Mouse (Mus musculus): ENCODE results near the gene Gm21190. TPM values are rescaled to one million over a fixed set of nuclear protein-coding genes. Genes with fewer than 3 reads are reported as not detected.
"Not testable (repeated sequence)": the region's sequence is repeated elsewhere in the genome, so short reads cannot be mapped to it uniquely, and the experiment has no call there.

Gene Gm21190
- total RNA-seq, 2 experiments from 2014 or later: not detected

DNA sequence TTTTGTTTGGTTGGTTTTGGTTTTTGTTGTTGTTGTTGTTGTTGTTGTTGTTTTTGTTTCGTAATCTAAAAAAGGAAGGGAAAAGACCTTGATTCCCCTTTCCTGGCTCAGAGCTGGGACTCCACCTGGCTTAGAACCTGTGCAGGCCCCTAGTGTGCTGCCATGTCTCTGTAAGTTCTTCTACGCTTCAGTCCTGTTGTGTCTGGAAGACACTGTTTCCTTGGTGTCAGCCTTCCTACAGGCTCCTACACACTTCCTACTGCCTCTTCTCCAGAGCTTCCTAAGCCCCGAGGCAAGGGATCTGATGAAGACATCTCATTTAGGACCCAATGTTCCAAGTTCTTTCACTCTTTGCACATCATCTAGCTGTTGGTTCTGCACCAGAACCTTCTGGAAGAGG, 30.7 kb downstream of the Gm21190 start:
- DNase-seq; intact Hi-C loops (cut with DNase I): not testable (repeated sequence)

DNA sequence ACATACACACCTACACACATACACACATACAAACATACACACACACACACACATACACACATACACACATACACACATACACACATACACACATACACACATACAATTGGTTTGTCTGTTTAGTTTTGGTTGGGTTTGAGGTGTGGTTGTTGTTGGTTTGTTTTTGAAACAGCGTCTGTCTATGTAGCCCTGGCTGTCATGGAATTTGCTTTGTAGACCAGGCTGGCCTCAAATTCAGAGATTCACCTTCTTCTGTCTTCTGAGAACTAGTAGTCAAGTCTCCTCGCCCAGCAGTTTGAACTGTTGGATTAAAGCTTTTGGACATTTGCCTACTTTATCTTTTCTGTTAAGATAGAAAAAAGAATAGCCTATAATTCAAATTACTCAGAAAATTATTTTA, 38.1 kb downstream of the Gm21190 start:
- intact Hi-C loops (cut with DNase I); DNase-seq: not testable (repeated sequence)

DNA sequence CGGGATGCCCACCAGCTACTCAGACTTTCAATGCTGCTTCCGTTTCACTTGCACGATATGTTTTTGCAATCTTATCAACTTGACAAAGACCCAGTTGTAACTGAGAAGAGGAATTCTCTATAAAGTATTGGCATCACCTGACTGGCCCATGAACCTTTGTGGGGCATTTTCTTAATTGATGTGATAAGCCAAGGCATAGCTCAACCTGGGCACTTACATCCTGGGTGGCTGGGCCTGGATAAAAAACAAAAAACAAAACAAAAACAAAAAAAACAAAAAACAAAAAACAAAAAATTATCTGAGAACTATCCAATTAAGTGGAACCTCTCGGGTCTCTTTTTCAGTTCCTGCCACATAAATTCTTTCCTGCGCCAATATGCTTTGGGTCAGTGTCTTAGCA, 40.3 kb downstream of the Gm21190 start:
- intact Hi-C loops (cut with DNase I): no loop called here
- DNase-seq: no peak

DNA sequence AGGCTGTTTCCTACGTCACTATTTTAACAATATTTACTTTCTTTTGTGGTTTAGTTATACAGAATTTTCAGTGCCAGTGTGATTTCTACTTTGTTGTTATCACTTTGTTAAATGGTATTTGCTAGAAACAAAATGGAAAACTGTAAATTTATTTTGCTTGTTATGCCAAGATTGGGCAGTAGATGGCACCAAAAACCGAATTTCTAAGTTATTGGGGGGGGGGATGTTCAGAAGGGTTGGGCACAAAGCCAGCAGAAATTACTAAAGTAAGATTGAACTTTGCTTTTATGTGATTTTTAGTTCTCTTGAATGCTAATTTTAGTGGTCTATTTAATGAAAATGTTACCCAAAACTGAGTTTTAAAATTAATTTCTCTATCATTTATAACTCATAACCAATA, 44.4 kb downstream of the Gm21190 start:
- intact Hi-C loops (cut with DNase I): not testable (repeated sequence)

DNA sequence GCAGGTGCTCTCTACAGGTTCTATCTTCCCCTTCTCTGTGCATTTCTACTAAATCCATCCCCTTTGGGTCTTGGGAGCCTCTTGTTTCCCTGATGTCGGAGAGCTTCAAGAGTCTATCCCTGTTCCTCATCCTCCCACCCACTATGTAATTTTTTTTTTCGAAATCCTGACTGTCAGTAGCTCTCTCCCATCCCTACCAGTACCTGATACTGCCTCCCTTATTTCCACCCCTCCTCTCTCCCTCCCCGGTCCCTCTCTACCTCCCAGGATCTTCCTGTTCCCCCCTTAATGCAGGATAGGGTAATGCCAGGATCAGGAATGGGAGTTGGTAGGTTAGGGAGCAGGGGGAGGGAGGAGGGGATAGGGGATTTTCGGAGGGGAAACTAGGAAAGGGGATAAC, 45.4 kb downstream of the Gm21190 start:
- DNase-seq; intact Hi-C loops (cut with DNase I): not testable (repeated sequence)

More for the DNA sequence above, 44.4 kb downstream of the Gm21190 start:
- not testable (repeated sequence) for DNase-seq

DNA sequence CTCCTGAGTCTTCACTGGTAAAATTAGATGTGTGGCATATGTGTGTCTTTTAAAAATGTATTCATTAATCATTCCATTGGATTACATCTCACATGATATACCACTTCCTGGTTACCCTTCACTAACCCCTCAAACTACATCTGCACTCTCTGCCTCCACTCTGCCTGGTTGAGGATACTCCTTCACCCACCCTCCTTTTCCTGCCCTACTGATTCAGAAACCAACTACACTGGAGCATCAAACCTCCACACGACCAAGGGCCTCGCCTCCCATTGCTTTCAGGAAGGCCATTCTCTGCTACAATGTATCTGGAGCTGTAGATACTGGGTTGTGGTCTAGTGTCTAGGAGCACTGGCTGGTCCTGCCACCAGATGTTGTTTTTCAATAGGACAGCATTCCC, 46.2 kb downstream of the Gm21190 start:
- peak in 1 of 2 experiments; percentile 2 for DNase-seq
- intact Hi-C loops (cut with DNase I): not testable (repeated sequence)

DNA sequence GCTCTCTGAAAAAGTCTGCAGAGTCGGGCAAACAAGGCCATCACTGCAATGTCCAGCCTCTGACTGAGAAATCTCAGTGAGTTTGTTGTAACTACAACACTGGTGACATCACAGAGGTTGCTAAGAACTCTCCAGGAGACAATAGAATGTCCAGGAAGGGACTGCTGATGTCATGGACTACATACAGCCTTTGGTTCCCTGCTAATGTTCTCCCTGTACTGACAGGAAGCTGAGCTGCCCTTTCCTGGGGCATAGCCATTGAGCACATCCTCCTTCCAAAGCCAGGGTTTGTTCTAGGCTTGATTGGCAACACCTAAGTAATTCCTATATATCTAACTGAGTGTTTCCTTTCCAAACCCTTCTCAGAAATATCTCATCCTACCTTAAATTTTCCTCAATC, 52.6 kb downstream of the Gm21190 start, which contains the start of gene Gm21149:
Gm21149 (minus strand) TSS at position 101 of the 400 bp plus-strand sequence.
- intact Hi-C loops (cut with DNase I); DNase-seq: not testable (repeated sequence)

Other genes starting within 250 kb of the Gm21190 start
- gene Gm21149, start 52.7 kb downstream of the Gm21190 start, total RNA-seq (2021): not detected
- gene Gm21083, start 48.1 kb upstream of the Gm21190 start, total RNA-seq (2021): not detected
- gene Speer4d, start 89.8 kb upstream of the Gm21190 start, total RNA-seq (2021): not detected
- gene 4930572O03Rik, start 127.8 kb upstream of the Gm21190 start, total RNA-seq (2021): not detected
- gene Speer4c, start 185.0 kb upstream of the Gm21190 start, total RNA-seq (2021): not detected